Mouse (Mus musculus): Measurements from ENCODE around the gene 1700016K19Rik. TPM values are rescaled to one million over a fixed set of nuclear protein-coding genes. Genes with fewer than 3 reads are reported as not detected.

The 1700016K19Rik gene
- polyA plus RNA-seq, 1 experiment from 2014 or later = not detected

GRCm38 (mm10) chr11:75964476-75964730 lies 35.3 kb upstream of the 1700016K19Rik start:
- peaks cover 16% of the 10 kb centered on the region; the same call in 1 of the 2 replicates for H3K27me3 ChIP-seq (ENCODE audit: control insufficient read depth, insufficient read depth, low read length)
- H3K4me1 ChIP-seq (ENCODE audit: control insufficient read depth, insufficient read depth, low read length) = peaks cover 33% of the 10 kb centered on the region
- 0 out of 2 replicates have a peak, but pooled peaks have one; percentile 5 for ATAC-seq (ENCODE audit: low FRiP score)
- H3K4me2 ChIP-seq = peak overlapping the region; percentile 19
- H3K36me3 ChIP-seq (ENCODE audit: control insufficient read depth, insufficient read depth, low read length) = no peaks in the 10 kb centered on the region
- 28% methylated on average over 4 of the region's 4 CpGs for WGBS
- peak; percentile 94 for DNase-seq (ENCODE audit: low spot score, missing footprints)
- no peak overlapping the region for H3K4me3 ChIP-seq (ENCODE audit: low read depth, low read length)
- H3K9ac ChIP-seq (ENCODE audit: low read length) = no peak overlapping the region
- H3K9me3 ChIP-seq (ENCODE audit: control insufficient read depth, low read length) = no peaks in the 10 kb centered on the region
- H3K27ac ChIP-seq (ENCODE audit: low read depth, low read length) = no peak overlapping the region; the same call in 1 of the 2 replicates

- no peaks in the 10 kb centered on the region for H3K9me3 ChIP-seq (ENCODE audit: control insufficient read depth, low read length)
- H3K4me1 ChIP-seq (ENCODE audit: control insufficient read depth, insufficient read depth, low read length) = peaks cover 33% of the 10 kb centered on the region
- H3K27me3 ChIP-seq (ENCODE audit: control insufficient read depth, insufficient read depth, low read length) = peaks cover 16% of the 10 kb centered on the region; the same call in 1 of the 2 replicates
- no peaks in the 10 kb centered on the region for H3K36me3 ChIP-seq (ENCODE audit: control insufficient read depth, insufficient read depth, low read length)
- peak; percentile 91 for DNase-seq (ENCODE audit: low spot score, missing footprints)
- peak overlapping the region; percentile 61 for H3K9ac ChIP-seq (ENCODE audit: low read length)
- ATAC-seq (ENCODE audit: low FRiP score) = 0 out of 2 replicates have a peak, but pooled peaks have one; percentile 4
- H3K27ac ChIP-seq (ENCODE audit: low read depth, low read length) = no peak overlapping the region
- WGBS = 3% methylated on average over 28 of the region's 28 CpGs
- H3K4me3 ChIP-seq (ENCODE audit: low read depth, low read length) = peak overlapping the region; percentile 58
- H3K4me2 ChIP-seq = peak overlapping the region; percentile 98
Observed at GRCm38 (mm10) chr11:75965674-75966400, 33.9 kb upstream of the 1700016K19Rik start.

- Histone ChIP-seq H3K9ac (ENCODE audit: low read length) (peak overlapping the region; percentile 61), H3K4me1 (ENCODE audit: control insufficient read depth, insufficient read depth, low read length) (peaks cover 33% of the 10 kb centered on the region), H3K36me3 (ENCODE audit: control insufficient read depth, insufficient read depth, low read length) (no peaks in the 10 kb centered on the region), H3K4me3 (ENCODE audit: low read depth, low read length) (peak overlapping the region; percentile 58), H3K4me2 (peak overlapping the region; percentile 98), H3K27me3 (ENCODE audit: control insufficient read depth, insufficient read depth, low read length) (peaks cover 16% of the 10 kb centered on the region; the same call in 1 of the 2 replicates), H3K27ac (ENCODE audit: low read depth, low read length) (no peak overlapping the region), H3K9me3 (ENCODE audit: control insufficient read depth, low read length) (no peaks in the 10 kb centered on the region)
- under 1% methylated on average over 62 of the region's 90 CpGs for WGBS
- peak; percentile 71 for ATAC-seq (ENCODE audit: low FRiP score)
- peak; percentile 97 for DNase-seq (ENCODE audit: low spot score, missing footprints)
Observed at GRCm38 (mm10) chr11:75966401-75967372, 33.0 kb upstream of the 1700016K19Rik start.

- no peak overlapping the region for H3K4me3 ChIP-seq (ENCODE audit: low read depth, low read length)
- WGBS = 76% methylated on average over 6 of the region's 6 CpGs
- H3K4me2 ChIP-seq = no peak overlapping the region
- peaks cover 29% of the 10 kb centered on the region for H3K4me1 ChIP-seq (ENCODE audit: control insufficient read depth, insufficient read depth, low read length)
- no peaks in the 10 kb centered on the region for H3K9me3 ChIP-seq (ENCODE audit: control insufficient read depth, low read length)
- H3K36me3 ChIP-seq (ENCODE audit: control insufficient read depth, insufficient read depth, low read length) = no peaks in the 10 kb centered on the region
- peak; percentile 69 for DNase-seq (ENCODE audit: low spot score, missing footprints)
- no peak for ATAC-seq (ENCODE audit: low FRiP score)
- H3K27me3 ChIP-seq (ENCODE audit: control insufficient read depth, insufficient read depth, low read length) = peaks cover 16% of the 10 kb centered on the region; the same call in 1 of the 2 replicates
- no peak overlapping the region for H3K9ac ChIP-seq (ENCODE audit: low read length)
- H3K27ac ChIP-seq (ENCODE audit: low read depth, low read length) = no peak overlapping the region
Observed at GRCm38 (mm10) chr11:75968761-75969160, 31.0 kb upstream of the 1700016K19Rik start.

- Histone ChIP-seq H3K4me2 (no peak overlapping the region), H3K4me3 (ENCODE audit: low read depth, low read length) (no peak overlapping the region), H3K36me3 (ENCODE audit: control insufficient read depth, insufficient read depth, low read length) (no peaks in the 10 kb centered on the region), H3K9me3 (ENCODE audit: control insufficient read depth, low read length) (no peaks in the 10 kb centered on the region; the same call in 1 of the 2 replicates), H3K4me1 (ENCODE audit: control insufficient read depth, insufficient read depth, low read length) (peaks cover 11% of the 10 kb centered on the region), H3K27ac (ENCODE audit: low read depth, low read length) (no peak overlapping the region), H3K9ac (ENCODE audit: low read length) (no peak overlapping the region), H3K27me3 (ENCODE audit: control insufficient read depth, insufficient read depth, low read length) (peaks cover 13% of the 10 kb centered on the region; the same call in 1 of the 2 replicates)
- WGBS = 23% methylated on average over 3 of the region's 3 CpGs
- peak; percentile 66 for DNase-seq (ENCODE audit: low spot score, missing footprints)
- ATAC-seq (ENCODE audit: low FRiP score) = no peak
Observed at GRCm38 (mm10) chr11:75970629-75971028, 29.1 kb upstream of the 1700016K19Rik start.

GRCm38 (mm10) chr11:75972188-75972587 lies 27.5 kb upstream of the 1700016K19Rik start:
- no peak for ATAC-seq (ENCODE audit: low FRiP score)
- H3K4me3 ChIP-seq (ENCODE audit: low read depth, low read length) = no peak overlapping the region
- peaks cover 5% of the 10 kb centered on the region; the same call in 1 of the 2 replicates for H3K27me3 ChIP-seq (ENCODE audit: control insufficient read depth, insufficient read depth, low read length)
- peak; percentile 62 for DNase-seq (ENCODE audit: low spot score, missing footprints)
- no peak overlapping the region for H3K27ac ChIP-seq (ENCODE audit: low read depth, low read length)
- WGBS = 89% methylated on average over 3 of the region's 3 CpGs
- H3K36me3 ChIP-seq (ENCODE audit: control insufficient read depth, insufficient read depth, low read length) = no peaks in the 10 kb centered on the region
- H3K9me3 ChIP-seq (ENCODE audit: control insufficient read depth, low read length) = no peaks in the 10 kb centered on the region; the same call in 1 of the 2 replicates
- no peak overlapping the region for H3K4me2 ChIP-seq
- no peaks in the 10 kb centered on the region for H3K4me1 ChIP-seq (ENCODE audit: control insufficient read depth, insufficient read depth, low read length)
- no peak overlapping the region for H3K9ac ChIP-seq (ENCODE audit: low read length)

- ATAC-seq (ENCODE audit: low FRiP score) = no peak
- 31% methylated on average over 7 of the region's 7 CpGs for WGBS
- no peak overlapping the region for H3K4me3 ChIP-seq (ENCODE audit: low read depth, low read length)
- no peaks in the 10 kb centered on the region for H3K4me1 ChIP-seq (ENCODE audit: control insufficient read depth, insufficient read depth, low read length)
- H3K27me3 ChIP-seq (ENCODE audit: control insufficient read depth, insufficient read depth, low read length) = no peaks in the 10 kb centered on the region
- DNase-seq (ENCODE audit: low spot score, missing footprints) = peak; percentile 76
- H3K4me2 ChIP-seq = no peak overlapping the region
- H3K27ac ChIP-seq (ENCODE audit: low read depth, low read length) = no peak overlapping the region
- H3K9ac ChIP-seq (ENCODE audit: low read length) = no peak overlapping the region
- no peaks in the 10 kb centered on the region for H3K36me3 ChIP-seq (ENCODE audit: control insufficient read depth, insufficient read depth, low read length)
- H3K9me3 ChIP-seq (ENCODE audit: control insufficient read depth, low read length) = no peaks in the 10 kb centered on the region; the same call in 1 of the 2 replicates
Observed at GRCm38 (mm10) chr11:75972916-75973567, 26.7 kb upstream of the 1700016K19Rik start.

- Histone ChIP-seq H3K4me3 (ENCODE audit: low read depth, low read length) (no peak overlapping the region), H3K4me1 (ENCODE audit: control insufficient read depth, insufficient read depth, low read length) (no peaks in the 10 kb centered on the region), H3K27ac (ENCODE audit: low read depth, low read length) (no peak overlapping the region), H3K27me3 (ENCODE audit: control insufficient read depth, insufficient read depth, low read length) (no peaks in the 10 kb centered on the region), H3K9me3 (ENCODE audit: control insufficient read depth, low read length) (no peaks in the 10 kb centered on the region; the same call in 1 of the 2 replicates), H3K4me2 (no peak overlapping the region), H3K9ac (ENCODE audit: low read length) (no peak overlapping the region), H3K36me3 (ENCODE audit: control insufficient read depth, insufficient read depth, low read length) (no peaks in the 10 kb centered on the region)
- WGBS = 83% methylated on average over 1 of the region's 1 CpGs
- no peak for ATAC-seq (ENCODE audit: low FRiP score)
- peak; percentile 82 for DNase-seq (ENCODE audit: low spot score, missing footprints)
Observed at GRCm38 (mm10) chr11:75973988-75974387, 25.7 kb upstream of the 1700016K19Rik start.
